Mouse (Mus musculus) hematopoietic stem cell, adult 5-6 weeks (primary cell): ENCODE measurements around the gene Nrxn1. TPM values are rescaled to one million over a fixed set of nuclear protein-coding genes. Genes with fewer than 3 reads are reported as not detected.
A peak's percentile ranks its signal among the peaks of the same experiment; 100 is the strongest.

ENCODE experiments used
- ATAC-seq, 2 experiments: fragments of 125-278 bp in 1 of 2; replicated peaks in 1 of 2; 2 replicates each; pipeline ENCODE4 v1.8.0; 2016 to 2017; ENCODE audit warnings: inconsistent platforms in 2 of 2, mild to moderate bottlenecking in 2 of 2, moderate number of reproducible peaks in 2 of 2, low read depth in 1 of 2, moderate TSS enrichment in 1 of 2; ENCODE audit not compliant: low FRiP score in 2 of 2, poor library complexity in 2 of 2, severe bottlenecking in 2 of 2, insufficient read depth in 1 of 2, low TSS enrichment in 1 of 2
- total RNA-seq: library from RNA; stranded (forward); fragments of 172-1452, 232-1000 nt; gene quantifications from 2 replicates; pipeline ENCODE4 v1.2.3, GENCODE M21; 2017

Gene Nrxn1
- 51.8 and 68.2 TPM in 2 replicates for total RNA-seq

DNA sequence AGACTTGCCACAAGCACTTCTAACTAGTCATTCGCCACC, at the start of gene Nrxn1:
Nrxn1 (minus strand) TSS at position 30 of the 39 bp plus-strand sequence.
- ATAC-seq = no peak

DNA sequence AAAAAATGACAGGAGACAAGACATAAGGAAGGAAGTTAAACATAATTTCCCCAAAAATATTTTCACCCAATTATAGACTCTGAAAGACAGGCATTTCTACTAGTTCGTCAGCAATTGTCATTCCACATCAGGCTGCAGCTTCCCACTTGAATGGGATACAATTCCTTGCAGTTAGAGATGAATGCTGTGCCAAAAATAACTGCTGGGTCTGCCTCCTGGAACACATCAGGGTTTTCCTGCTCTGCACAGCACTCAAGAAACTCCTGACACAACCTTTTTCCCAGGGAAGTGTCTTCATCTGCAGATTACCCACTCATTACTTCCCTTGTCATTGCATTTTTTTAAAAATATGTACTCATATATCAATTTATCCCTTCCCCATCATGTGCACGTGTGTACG, 44.0 kb upstream of the Nrxn1 start:
- ATAC-seq = no peak

DNA sequence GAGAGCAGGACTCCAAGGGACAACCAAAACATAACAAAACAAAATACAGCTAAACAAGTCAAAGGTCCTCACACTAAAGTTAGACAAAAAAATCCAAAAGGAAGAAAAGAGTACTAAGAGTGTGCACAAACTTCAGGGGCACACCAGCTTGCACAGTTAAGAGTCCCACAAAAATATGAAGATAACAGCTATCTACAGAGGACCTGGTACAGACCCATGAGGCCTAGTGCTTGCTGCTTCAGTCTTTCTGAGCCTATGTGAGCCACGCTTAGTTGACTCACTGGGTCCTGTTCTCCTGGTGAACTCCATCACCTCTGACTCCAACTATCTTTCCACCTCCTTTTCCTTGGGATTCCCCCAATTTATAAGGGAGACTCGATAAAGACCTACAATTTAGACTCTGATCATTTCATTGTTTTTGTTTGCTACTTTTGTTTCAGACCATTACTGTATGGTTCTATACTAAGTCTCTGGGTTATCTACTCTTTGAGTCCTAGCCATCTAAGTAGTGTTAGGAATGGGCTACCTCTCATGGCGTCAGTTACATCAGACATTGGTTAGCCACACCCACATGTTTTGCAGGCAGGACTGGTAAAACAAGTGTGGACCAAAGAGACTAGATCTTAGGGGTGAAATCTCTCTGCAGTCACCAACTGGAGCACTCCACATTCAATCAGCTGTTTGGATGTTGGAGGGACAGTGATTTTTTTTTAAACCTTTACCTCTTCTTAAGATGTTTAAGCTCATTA, 20.2 kb upstream of the Nrxn1 start:
- no peak for ATAC-seq

DNA sequence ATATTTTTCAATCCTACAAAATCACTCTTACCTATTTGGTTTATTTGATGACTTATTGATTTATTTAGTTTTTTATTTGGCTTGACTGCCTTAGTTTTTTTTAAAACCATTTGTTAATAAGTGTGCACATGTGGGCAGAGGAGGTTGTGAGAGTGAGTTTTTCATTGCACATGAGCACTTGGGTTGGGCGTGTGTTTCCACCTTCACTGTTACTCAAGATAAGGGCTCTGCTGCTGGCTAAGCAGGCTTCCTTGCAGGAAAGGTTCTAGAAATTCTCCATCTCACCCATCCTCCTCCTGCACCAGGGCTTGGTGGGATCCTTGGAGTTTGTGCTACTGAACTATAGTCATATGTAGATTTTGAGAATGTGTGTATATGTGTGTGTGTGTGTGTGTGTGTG, 19.2 kb upstream of the Nrxn1 start:
- no peak for ATAC-seq

DNA sequence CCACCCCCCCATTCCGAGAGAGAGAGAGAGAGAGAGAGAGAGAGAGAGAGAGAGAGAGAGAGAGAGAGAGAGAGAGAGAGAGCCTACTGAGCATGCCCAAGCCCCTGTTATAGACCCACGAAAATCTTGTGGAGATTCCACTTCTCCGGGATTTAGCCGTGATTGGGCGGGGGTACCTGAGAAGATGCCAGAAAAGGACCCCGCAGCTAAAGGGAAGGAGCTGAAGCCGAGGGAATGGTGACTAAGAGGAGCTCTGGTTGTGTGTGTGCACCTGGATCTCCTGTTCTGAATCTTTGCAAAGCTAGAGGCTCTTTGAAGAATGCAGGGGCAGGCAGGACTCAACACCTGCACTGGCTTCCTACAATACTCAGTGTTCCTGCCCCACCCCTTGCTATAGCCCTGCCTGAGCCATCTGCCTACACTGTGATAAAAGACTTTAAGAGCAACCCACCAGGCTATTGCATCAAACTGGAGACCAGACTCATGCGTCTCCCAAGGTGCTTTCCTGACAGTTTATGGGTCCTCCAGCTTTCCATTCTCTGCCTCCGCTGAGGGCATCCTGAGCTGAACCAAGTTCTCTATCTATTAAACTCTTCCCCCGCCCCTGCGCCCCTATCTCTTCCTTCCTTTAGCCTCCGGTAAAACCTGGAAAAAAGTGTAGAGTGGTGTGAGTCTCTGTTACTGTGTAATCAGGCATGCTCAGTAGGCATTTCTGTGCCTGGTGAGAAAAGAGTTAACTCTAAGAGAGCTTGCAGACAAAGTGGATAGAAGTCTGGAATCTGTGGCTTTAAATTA, 407 bp upstream of the Nrxn1 start:
- no peak for ATAC-seq

DNA sequence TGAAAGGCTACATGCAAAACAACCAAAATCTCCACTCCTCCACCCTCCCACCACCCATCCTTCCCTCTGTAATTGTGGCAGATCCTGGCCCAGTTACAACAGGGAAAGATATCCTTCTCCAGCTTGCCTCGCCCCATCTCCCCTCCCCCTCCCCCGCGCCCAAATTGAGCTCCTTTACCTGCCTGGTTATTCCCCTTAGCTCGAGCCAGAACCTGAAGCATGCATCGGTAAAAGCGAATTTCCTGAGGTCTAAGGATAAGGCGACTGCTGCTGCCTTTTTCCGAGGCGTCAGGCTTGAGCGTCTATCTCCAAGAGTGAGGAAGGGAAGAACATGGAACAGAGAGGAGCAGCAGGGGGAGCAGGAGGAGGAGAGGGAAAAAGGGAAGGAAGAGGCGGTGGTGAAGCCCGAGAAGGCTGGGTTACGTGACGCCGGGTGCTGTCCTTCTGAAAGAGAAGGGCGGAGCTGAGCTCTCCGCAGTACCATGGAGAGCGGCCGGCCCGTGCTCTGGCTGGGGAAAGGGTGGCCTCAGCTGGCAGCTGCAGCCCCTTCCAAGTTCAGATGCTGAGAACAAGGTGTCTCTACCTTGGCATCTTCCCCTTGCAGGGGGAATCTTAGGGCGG, 340 bp downstream of the Nrxn1 start:
- peak; percentile 100 for ATAC-seq

DNA sequence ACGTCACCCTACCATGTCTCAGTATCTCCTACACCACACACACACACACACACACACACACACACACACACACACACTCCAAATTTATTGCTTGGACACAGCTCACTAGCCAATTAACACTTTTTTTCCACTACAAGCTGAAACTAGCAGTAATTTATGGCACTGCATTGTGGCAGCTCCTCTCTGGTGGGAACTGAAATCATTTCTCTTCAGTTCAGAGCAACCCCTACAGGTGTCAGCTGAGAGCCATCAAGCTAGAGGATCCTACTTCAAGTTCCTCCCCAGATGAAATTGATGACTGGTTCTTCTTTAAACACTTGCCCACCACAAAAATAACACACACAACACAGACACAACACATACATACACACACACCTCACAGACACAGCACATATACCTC, 2.2 kb downstream of the Nrxn1 start:
- no peak for ATAC-seq

DNA sequence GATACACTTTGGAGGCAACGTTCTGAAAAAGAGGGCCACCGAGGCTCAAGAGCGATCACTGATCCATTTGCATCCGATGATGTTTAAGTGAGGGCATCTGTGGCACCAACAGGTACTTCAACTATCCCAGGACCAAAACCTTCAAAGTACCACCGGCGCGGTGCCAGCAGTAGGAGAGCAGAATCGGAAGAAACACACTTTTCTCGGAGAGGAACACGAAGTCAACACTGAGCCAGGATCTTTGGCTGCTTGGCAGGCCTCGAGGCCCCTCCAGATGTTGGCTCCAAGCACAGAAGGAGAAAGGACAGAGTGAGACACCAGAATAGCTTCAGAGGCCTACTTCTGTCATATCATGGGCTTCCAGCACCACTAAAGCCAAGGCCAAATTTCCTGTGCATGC, 3.9 kb downstream of the Nrxn1 start:
- ATAC-seq = no peak

DNA sequence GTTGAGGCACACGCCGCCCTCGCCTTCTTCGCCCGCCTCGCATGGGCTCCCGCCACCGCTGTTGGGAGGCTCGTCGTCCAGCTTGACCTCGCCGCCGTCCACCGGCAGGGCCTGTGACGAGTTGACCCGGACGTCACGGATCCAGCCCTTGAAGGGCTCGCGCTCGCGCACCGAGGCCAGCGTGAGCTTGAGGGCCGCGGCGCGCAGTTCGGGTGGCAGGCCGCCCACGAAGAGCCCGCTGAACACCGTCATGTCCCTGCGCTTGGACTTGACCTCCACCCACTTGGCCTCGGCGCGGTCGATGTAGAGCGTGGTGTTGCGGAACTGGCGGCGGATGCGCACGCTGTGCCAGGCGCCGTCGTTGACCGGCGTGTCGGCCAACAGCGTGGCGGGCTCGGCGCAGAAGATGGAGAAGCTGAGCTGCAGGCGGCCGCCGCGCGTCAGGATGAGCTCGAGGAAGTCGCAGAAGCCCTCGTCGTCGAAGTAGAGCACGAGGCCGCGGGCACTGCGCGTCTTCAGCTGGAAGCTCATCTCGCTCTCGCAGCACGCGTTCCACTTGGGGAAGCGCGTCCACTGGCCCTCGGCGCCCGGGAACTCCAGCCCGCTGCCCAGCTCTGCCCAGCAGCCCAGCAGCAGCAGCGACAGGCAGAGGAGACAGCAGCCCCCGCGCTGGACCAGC, 4.7 kb downstream of the Nrxn1 start:
- no peak for ATAC-seq

DNA sequence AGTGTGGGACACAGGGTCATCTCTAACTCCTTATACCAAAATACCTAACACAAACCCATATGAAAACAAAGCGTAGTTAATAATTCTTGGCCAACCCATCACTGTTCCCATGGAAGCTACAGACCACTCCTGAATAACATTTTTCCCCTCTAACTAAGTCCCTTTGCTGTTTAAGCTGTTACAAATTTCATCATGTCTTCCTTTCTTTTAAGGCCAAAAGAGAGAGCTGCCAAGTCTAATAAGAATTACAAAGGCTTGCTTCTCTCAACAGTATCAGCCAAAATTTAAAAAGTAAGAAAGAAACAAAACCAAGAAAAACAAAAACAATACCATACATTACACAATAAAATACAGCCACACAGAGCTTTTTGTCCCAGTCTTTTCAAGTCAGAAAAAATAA, 6.5 kb downstream of the Nrxn1 start:
- no peak for ATAC-seq

DNA sequence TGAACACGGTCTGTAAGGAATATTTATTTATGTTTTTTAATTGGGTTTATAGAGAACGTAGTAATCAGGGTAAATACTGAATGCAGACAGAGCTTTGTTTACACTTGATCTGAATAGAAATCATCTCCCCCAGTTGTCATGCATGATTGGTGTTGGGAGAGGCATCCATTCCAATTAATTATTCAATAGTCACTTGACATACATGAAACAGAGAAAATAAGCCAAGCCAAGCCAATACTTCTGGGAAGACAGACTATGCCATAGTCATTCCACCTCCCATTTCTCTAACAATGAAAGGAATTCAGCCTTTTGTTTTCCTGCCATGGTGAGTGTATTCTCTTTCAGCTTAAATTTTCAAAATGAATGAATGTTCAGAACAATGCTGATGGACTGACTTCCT, 7.5 kb downstream of the Nrxn1 start:
- no peak for ATAC-seq

DNA sequence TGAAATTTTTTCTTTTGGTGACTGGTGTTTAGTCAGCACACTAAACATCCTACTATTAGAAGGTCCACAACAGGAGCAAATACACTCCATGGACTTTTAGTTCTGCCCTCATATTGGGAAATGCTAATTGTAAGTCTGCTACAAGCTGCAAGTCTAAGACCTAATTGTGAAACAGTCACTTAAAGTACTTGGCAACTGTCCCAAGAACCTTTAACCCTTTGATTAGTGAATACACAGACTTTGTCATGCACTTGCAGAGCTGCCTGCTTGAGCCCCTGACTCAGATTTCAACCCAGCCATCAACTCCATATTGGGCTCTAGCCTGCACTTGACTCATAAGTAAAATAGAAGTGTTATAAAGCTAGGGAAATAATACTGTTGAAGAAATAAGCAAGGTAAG, 13.8 kb downstream of the Nrxn1 start:
- no peak for ATAC-seq

DNA sequence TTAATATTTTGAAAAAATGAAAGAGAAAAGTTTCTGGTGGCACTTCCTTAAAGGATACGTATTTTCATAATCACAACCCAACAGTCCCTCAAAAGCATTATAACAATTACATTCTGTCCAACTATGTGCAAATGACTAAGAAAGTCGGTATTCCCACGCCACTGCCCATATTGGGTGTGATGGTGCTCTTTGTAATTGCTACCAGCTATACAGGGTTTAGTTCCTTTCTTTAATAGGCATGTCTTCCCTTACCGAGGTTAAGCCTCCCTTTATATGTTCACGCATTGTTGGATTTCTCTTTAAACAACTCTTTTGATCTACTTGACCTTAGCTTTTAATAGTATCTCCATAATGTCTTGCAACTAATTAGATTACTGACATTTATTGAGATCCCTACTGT, 18.1 kb downstream of the Nrxn1 start:
- no peak for ATAC-seq

DNA sequence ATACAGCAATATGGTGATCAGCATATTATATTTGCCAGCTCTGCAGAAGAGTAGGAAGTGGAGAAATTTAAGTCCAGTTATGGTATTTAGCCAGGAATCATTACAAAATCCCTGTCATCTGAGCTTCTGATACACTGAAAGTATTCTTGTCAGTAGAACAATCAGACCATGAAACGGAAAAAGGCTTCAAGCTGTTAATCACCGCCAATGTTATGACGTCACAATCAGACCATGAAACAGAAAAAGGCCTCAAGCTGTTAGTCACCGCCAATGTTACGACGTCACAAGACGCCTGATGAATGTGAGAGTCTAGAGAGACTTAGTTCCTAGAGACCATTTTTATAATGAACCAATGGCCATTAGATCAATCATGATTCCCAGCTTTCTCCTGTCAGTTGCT, 59.4 kb downstream of the Nrxn1 start:
- ATAC-seq = no peak

DNA sequence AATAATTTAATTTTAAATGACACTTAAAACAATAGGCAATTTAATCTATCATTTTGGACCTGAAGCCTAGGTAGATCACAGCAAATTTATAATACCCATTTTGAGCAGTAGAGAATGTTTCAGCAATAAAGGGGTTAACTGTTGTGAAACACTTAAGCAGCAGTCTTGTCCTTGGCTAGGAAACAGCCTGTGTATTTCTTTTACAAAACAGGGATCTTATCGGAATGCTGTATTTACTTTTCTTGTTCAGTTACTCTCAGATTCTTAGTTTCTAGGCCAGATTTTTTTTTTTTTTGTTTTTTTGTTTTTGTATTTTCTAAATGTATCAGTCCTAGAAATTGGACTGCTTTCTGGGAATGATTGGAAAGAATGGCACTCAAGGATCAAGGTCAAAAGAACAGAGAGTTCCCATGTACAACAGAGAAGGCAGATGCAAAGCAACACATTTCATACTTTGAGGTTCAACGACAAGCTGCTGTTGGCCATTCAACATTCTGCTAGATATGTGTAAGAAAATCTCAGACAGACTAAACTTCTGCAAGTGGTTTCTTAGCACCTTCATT, 67.7 kb downstream of the Nrxn1 start:
- no peak for ATAC-seq

DNA sequence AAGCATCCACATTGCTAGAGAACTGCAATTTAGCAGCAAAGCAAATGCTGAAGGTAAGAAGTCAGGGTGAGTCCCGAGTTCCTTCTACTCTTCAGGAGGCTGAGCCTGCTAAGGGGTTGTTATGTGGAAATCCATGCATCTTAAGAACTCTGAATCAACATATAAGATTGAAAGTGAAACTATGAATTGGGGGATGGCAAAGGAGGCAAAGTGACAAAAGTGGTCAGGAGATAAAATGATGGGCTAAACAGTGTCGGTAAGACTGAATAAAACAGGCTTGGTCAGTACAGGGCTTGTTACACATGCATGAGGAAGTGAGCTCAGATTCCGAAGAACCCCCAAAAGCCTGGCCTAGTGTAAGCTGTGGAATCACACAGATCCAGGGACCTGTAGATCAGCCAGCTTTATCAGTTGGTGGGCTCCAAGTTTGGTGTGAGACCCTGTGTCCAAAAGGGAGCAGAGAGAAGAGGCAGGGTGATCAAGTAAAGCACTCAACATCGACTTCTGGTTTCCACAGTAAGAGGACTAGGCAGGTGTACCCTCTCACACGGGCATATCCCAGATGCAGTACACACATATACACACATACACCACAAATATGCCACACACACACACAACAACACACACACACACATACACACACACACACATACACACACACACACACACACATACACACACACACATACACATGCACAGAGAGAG, 85.3 kb downstream of the Nrxn1 start:
- ATAC-seq = peak; percentile 17 to 53; a peak in 3 of 4 replicates

DNA sequence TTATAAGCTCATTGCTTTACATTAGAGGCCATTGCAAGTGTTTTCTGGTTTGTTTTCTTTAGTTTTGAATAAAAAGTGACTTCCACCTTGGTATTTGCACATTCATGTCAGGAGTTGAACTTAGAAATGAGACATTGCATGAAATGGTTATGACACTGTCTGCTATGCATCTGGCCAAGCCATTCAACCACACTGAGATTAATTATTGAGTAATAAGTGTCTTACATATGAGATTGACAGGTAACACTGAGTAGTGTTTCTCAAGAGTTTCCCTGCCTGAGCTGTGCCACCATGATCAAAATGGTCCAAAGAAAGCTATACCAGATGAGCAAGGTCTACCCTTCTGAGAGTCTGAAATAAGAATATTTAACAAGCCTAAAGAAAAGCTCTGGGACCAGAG, 92.5 kb downstream of the Nrxn1 start:
- no peak for ATAC-seq
